Mouse (Mus musculus) bone marrow, adult 2 months (tissue): ENCODE results near the gene Adgrb3. TPM values are rescaled to one million over a fixed set of nuclear protein-coding genes. Genes with fewer than 3 reads are reported as not detected.

Experiments
- H3K27ac ChIP-seq: fragments of 200-500 bp; 2 replicates; pipeline ENCODE4 v1.5.1; 2012; ENCODE audit warnings: low read depth, mild to moderate bottlenecking, control low read depth, inconsistent platforms, low read length; ENCODE audit not compliant: control insufficient read depth, poor library complexity, insufficient read depth
- H3K4me1 ChIP-seq: fragments of 200-500 bp; 2 replicates; pipeline ENCODE4 v1.6.1; 2011; ENCODE audit warnings: low read length; ENCODE audit not compliant: control insufficient read depth, insufficient read depth
- H3K4me3 ChIP-seq: fragments of 200-500 bp; replicated peaks from 2 replicates; pipeline ENCODE3; 2011; ENCODE audit warnings: mild to moderate bottlenecking, low read depth, low read length, control low read depth; ENCODE audit not compliant: control insufficient read depth
- CTCF ChIP-seq: fragments of 200-500 bp; IDR thresholded peaks from 2 replicates; pipeline ENCODE4 v1.5.1; 2011; ENCODE audit warnings: low read length, control low read depth; ENCODE audit not compliant: control insufficient read depth, insufficient read depth
- POLR2A ChIP-seq: fragments of 200-500 bp; IDR thresholded peaks from 2 replicates; pipeline ENCODE4 v1.6.1; 2011; ENCODE audit warnings: low read depth, mild to moderate bottlenecking, control low read depth, low read length, borderline replicate concordance; ENCODE audit not compliant: control insufficient read depth
- WGBS: fragments of 180-500 bp; shearing (Covaris S2); methylation state at CpG from one replicate; pipeline ENCODE4 v1.1.7; 2018; 5-methylcytosine and 5-hydroxymethylcytosine counted together
- polyA plus RNA-seq: library from polyadenylated mRNA; stranded (reverse); fragments of >200 nt; gene quantifications from 2 replicates; pipeline ENCODE4 v1.2.4, GENCODE M21; 2011; ENCODE audit warnings: low replicate concordance; ENCODE audit not compliant: missing spikeins, insufficient read depth, insufficient read length

The Adgrb3 gene
- polyA plus RNA-seq = 0.35 and 0.36 TPM in 2 replicates

DNA sequence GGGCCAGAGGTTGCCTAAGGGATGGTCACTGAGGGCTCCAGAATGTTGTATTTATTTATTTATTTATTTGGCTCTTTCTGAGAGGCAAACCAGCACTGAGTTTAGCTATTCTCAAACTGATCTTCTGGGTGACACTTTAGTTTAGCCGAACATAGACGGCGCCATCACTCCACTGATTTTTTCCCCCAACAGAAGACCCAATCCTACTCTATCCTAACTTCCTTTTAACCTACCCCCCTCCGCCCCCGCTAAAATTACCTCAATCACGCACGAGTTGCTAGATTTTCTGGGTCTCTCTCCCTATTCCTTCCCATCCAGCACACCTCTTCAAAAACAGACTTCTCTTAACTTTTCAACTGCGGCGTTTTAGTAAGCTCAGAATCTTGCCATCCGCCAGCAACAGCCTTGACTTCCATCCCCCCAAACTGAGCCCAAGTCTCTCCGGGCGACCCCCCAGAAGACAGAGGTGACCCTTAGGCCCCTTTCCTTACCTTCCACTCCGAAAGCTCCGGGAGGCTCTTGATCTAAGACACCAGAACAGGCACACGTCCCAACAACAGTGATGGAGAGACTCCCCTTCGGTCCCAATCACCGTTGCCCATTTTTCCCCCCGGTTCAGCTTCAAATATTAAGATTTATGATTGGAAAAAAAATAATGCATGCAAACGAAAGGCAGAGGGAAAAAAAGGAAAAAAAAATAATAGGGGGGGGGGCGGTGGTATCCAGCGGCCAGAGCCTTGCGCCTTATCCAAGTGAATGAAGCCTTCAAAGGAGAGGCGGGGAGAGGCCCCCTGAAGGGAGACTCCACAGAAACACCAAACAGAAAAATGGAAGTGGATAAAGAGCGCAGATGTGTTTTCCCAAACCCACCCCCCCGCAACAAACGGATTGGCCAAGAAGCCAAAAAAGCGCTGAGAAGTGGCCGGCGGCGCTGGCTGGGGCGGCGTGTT, at the start of gene Adgrb3:
Gene Adgrb3, minus strand, starts transcription at position 737 of the 950 bp plus-strand sequence.
- H3K27ac ChIP-seq = no peak within 1 kb of the TSS
- no peaks in the 10 kb centered on the region for H3K4me1 ChIP-seq
- WGBS = 10% methylated on average over 32 of the region's 32 CpGs
- no peak within 1 kb of the TSS for H3K4me3 ChIP-seq
- no peak for TF ChIP-seq POLR2A
- no peak for TF ChIP-seq CTCF

GRCm38 (mm10) chr1:25877526-25877925, 48.0 kb upstream of the Adgrb3 start:
- TF ChIP-seq CTCF = no peak
- no peak for TF ChIP-seq POLR2A
- no peaks in the 10 kb centered on the region for H3K4me1 ChIP-seq
- H3K4me3 ChIP-seq = no peak overlapping the region
- 75% methylated on average over 5 of the region's 5 CpGs for WGBS
- no peak overlapping the region for H3K27ac ChIP-seq

DNA sequence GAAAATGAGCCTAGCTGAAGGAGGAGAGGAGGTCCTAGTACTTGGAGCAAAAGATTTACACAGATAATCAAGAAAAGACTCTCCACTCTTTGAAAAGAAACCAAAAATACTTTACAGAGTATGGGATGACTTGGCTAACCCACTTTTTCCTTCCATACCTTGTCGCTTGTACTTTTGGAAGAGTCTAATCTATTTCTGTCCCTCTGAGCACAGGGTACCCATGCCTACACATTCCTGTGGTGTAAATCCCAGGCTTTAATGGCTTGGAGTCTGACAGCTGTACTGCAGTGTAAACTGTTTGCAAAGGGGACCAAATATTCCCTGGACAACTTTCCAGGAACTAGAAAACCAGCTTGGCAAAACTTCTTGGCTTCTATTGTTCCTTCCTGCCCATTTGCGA, 28.0 kb upstream of the Adgrb3 start:
- Histone ChIP-seq H3K4me3 (no peak overlapping the region), H3K27ac (no peak overlapping the region), H3K4me1 (no peaks in the 10 kb centered on the region)
- 80% methylated on average over 2 of the region's 2 CpGs for WGBS
- TF ChIP-seq POLR2A = no peak
- TF ChIP-seq CTCF = no peak

DNA sequence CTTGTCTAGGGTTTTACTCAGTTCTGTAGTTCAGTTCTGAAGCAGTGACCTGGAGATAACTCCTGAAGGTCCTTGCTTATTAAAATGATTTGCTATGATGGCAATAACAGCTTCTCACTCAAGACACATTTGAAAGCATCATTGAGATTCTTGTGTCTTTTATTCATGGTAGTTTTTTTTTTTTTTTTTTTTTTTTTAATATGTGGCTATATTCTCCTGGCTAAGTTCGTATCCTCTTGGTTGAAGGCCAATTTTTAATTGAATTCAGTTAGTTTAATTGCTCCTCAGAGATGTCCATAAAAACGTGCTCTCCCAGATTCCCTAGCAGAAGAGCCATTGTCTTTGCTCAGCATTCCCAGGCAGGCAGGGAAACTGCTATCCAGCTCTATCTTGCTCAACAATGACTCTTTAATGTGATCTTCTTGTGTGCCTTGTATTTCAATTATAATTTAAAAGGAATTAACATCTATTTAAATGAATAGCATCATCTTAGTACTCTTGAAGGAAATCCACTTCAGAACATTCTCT, 25.0 kb upstream of the Adgrb3 start:
- TF ChIP-seq POLR2A (no peak), CTCF (no peak)
- no peak overlapping the region for H3K27ac ChIP-seq
- H3K4me1 ChIP-seq = no peaks in the 10 kb centered on the region
- H3K4me3 ChIP-seq = no peak overlapping the region
- WGBS = 34% methylated on average over 2 of the region's 2 CpGs

GRCm38 (mm10) chr1:25832260-25832659, 2.8 kb upstream of the Adgrb3 start:
- TF ChIP-seq POLR2A = no peak
- TF ChIP-seq CTCF = no peak
- WGBS = 65% methylated on average over 6 of the region's 6 CpGs
- H3K27ac ChIP-seq = no peak overlapping the region
- no peaks in the 10 kb centered on the region for H3K4me1 ChIP-seq
- no peak overlapping the region for H3K4me3 ChIP-seq

DNA sequence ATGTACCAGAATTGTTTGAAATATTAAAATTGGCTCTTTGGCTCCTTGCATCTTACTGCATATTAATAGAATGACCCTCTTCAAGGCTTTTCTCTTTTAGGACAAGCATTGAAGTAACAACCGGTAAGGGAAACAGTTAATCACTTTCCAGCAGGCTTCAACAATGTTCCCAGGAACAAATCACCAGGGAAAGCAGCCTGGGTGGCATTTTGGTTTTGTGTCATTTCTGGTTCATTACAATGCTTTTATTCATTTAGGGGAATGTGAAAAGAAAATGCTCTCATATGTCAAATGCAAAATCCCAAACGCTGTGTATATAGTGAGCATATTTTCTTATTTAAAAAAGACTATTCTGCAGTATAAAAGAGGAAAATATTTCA, 2.0 kb upstream of the Adgrb3 start:
- Histone ChIP-seq H3K4me1 (no peaks in the 10 kb centered on the region), H3K4me3 (no peak overlapping the region), H3K27ac (no peak overlapping the region)
- TF ChIP-seq CTCF (no peak), POLR2A (no peak)
- 55% methylated on average over 2 of the region's 2 CpGs for WGBS

DNA sequence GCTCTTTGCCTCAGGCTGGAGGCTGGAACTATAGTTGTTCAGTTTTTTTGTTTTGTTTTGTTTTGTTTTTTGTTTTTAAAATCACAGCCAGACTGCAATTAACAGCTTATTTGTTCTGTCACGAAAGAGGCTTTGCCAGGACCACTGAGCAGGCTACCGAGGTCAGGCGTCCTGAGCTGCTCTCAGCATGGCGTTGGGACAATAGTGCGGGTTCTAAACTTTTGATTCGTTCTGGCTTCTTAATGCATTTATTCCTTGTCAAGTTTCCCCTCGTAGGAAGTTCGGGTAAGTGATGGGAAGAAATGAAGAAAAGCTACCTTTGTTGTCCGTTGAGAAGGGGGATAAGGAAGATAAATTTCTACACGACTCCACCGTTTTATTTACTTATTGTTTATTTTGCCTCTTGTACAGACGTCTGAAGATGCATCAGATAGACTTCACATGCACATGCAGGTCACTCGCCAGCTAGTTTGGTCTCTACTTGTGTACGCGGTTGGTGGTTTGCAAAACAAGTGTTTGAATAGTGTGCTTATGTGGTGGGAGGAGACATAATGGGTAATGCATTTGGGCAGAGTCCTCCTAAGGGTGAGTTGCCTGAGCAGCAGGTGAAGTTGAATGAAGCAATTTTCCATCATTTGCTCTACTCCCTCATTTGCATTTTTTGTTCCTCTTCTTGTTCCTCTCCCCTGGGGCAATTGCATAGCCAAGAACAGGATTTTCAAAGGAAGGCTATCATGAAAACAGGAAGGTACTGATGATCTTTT, 1.4 kb upstream of the Adgrb3 start:
- H3K4me3 ChIP-seq = no peak overlapping the region
- no peak overlapping the region for H3K27ac ChIP-seq
- WGBS = 12% methylated on average over 15 of the region's 15 CpGs
- TF ChIP-seq CTCF (no peak), POLR2A (no peak)
- no peaks in the 10 kb centered on the region for H3K4me1 ChIP-seq
